Mouse (Mus musculus): ENCODE data around the gene Gm128. TPM values are rescaled to one million over a fixed set of nuclear protein-coding genes. Genes with fewer than 3 reads are reported as not detected.
A peak's percentile ranks its signal among the peaks of the same experiment; 100 is the strongest.

Gm128 gene
- total RNA-seq, 1 experiment from 2014 or later: 2.3 TPM

GRCm38 (mm10) chr3:95239971-95240370, 1.4 kb downstream of the Gm128 start:
- ATAC-seq (replicated peaks in 1 of 2; ENCODE audit: insufficient read depth in 1 of 2, low FRiP score in 2 of 2, low TSS enrichment in 1 of 2, low read depth in 1 of 2, poor library complexity in 2 of 2, severe bottlenecking in 2 of 2): no peak

- ATAC-seq (replicated peaks in 1 of 2; ENCODE audit: insufficient read depth in 1 of 2, low FRiP score in 2 of 2, low TSS enrichment in 1 of 2, low read depth in 1 of 2, poor library complexity in 2 of 2, severe bottlenecking in 2 of 2): no peak
These were observed 2.4 kb downstream of the Gm128 start for GRCm38 (mm10) chr3:95239022-95239421.

- peak in 1 of 2 experiments; percentile 22; a peak in 1 of 4 replicates for ATAC-seq (replicated peaks in 1 of 2; ENCODE audit: insufficient read depth in 1 of 2, low FRiP score in 2 of 2, low TSS enrichment in 1 of 2, low read depth in 1 of 2, poor library complexity in 2 of 2, severe bottlenecking in 2 of 2)
These were observed 3.8 kb downstream of the Gm128 start for GRCm38 (mm10) chr3:95237541-95238099.

- ATAC-seq (replicated peaks in 1 of 2; ENCODE audit: insufficient read depth in 1 of 2, low FRiP score in 2 of 2, low TSS enrichment in 1 of 2, low read depth in 1 of 2, poor library complexity in 2 of 2, severe bottlenecking in 2 of 2): no peak
These were observed 5.8 kb downstream of the Gm128 start for GRCm38 (mm10) chr3:95235386-95236301.

GRCm38 (mm10) chr3:95233303-95233980, 8.0 kb downstream of the Gm128 start:
- ATAC-seq (replicated peaks in 1 of 2; ENCODE audit: insufficient read depth in 1 of 2, low FRiP score in 2 of 2, low TSS enrichment in 1 of 2, low read depth in 1 of 2, poor library complexity in 2 of 2, severe bottlenecking in 2 of 2): no peak

- ATAC-seq (replicated peaks in 1 of 2; ENCODE audit: insufficient read depth in 1 of 2, low FRiP score in 2 of 2, low TSS enrichment in 1 of 2, low read depth in 1 of 2, poor library complexity in 2 of 2, severe bottlenecking in 2 of 2): no peak
These were observed 8.6 kb downstream of the Gm128 start for GRCm38 (mm10) chr3:95232771-95233170.

- ATAC-seq (replicated peaks in 1 of 2; ENCODE audit: insufficient read depth in 1 of 2, low FRiP score in 2 of 2, low TSS enrichment in 1 of 2, low read depth in 1 of 2, poor library complexity in 2 of 2, severe bottlenecking in 2 of 2): no peak; a peak in 1 of 4 replicates
These were observed 9.8 kb downstream of the Gm128 start, which contains the start of gene Mllt11 for GRCm38 (mm10) chr3:95231298-95232221. TSS of gene Mllt11 (minus strand) at chr3:95232171.

- ATAC-seq (replicated peaks in 1 of 2; ENCODE audit: insufficient read depth in 1 of 2, low FRiP score in 2 of 2, low TSS enrichment in 1 of 2, low read depth in 1 of 2, poor library complexity in 2 of 2, severe bottlenecking in 2 of 2): no peak
These were observed 10.7 kb downstream of the Gm128 start for GRCm38 (mm10) chr3:95230495-95231297.

- 0 out of 4 replicates have a peak, but pooled peaks of 1 of the 2 experiments have one; percentile 14 for ATAC-seq (replicated peaks in 1 of 2; ENCODE audit: insufficient read depth in 1 of 2, low FRiP score in 2 of 2, low TSS enrichment in 1 of 2, low read depth in 1 of 2, poor library complexity in 2 of 2, severe bottlenecking in 2 of 2)
These were observed 11.5 kb downstream of the Gm128 start for GRCm38 (mm10) chr3:95229781-95230494.

- ATAC-seq (replicated peaks in 1 of 2; ENCODE audit: insufficient read depth in 1 of 2, low FRiP score in 2 of 2, low TSS enrichment in 1 of 2, low read depth in 1 of 2, poor library complexity in 2 of 2, severe bottlenecking in 2 of 2): no peak
These were observed 12.3 kb downstream of the Gm128 start for GRCm38 (mm10) chr3:95228894-95229780.

GRCm38 (mm10) chr3:95228148-95228893, 13.1 kb downstream of the Gm128 start, which contains the start of gene Cdc42se1:
TSS of gene Cdc42se1 (plus strand) at chr3:95228732.
- peak; percentile 60 to 76 for ATAC-seq (replicated peaks in 1 of 2; ENCODE audit: insufficient read depth in 1 of 2, low FRiP score in 2 of 2, low TSS enrichment in 1 of 2, low read depth in 1 of 2, poor library complexity in 2 of 2, severe bottlenecking in 2 of 2)

GRCm38 (mm10) chr3:95227214-95227613, 14.2 kb downstream of the Gm128 start:
- ATAC-seq (replicated peaks in 1 of 2; ENCODE audit: insufficient read depth in 1 of 2, low FRiP score in 2 of 2, low TSS enrichment in 1 of 2, low read depth in 1 of 2, poor library complexity in 2 of 2, severe bottlenecking in 2 of 2): no peak

GRCm38 (mm10) chr3:95224295-95224694, 17.1 kb downstream of the Gm128 start:
- ATAC-seq (replicated peaks in 1 of 2; ENCODE audit: insufficient read depth in 1 of 2, low FRiP score in 2 of 2, low TSS enrichment in 1 of 2, low read depth in 1 of 2, poor library complexity in 2 of 2, severe bottlenecking in 2 of 2): no peak

GRCm38 (mm10) chr3:95223041-95223440, 18.4 kb downstream of the Gm128 start:
- no peak for ATAC-seq (replicated peaks in 1 of 2; ENCODE audit: insufficient read depth in 1 of 2, low FRiP score in 2 of 2, low TSS enrichment in 1 of 2, low read depth in 1 of 2, poor library complexity in 2 of 2, severe bottlenecking in 2 of 2)
